Mouse (Mus musculus): ENCODE measurements at regions not wholly inside any gene's neighbourhood (a gene's known extent, or its start where the extent isn't known, plus 50 kb on each side); places are given as distances from the start of the nearest gene placed in this dataset.

DNA sequence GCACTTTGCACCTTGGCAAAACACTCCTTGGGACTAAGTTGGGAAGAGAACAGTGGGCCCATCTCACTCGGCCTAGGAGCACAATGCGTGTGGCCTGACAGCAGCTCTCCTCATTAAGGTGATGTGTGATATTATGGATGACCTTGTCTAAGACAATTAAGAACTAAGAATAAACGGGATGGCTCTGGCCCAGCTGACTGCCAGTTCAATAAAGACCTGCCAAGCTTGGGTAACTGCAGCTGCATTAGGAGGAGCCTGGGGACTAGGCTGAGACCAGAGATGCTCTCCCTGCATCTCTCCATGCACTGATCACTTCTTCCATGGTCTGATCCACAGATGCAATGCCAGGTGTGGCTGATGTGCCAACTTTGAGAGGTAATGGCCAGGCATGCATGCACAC, 356.7 kb downstream of the Fut8 start:
- no peak for TF ChIP-seq CTCF (IDR thresholded peaks at IDR 0.05; ENCODE audit: low read depth)
- TF ChIP-seq EP300 (IDR thresholded peaks at IDR 0.05; ENCODE audit: low read depth), result no peak

Measured in heart, postnatal 0 days (tissue).